Mouse (Mus musculus) heart, postnatal 10 days (tissue): ENCODE measurements at regions not wholly inside any gene's neighbourhood (a gene's known extent, or its start where the extent isn't known, plus 50 kb on each side); places are given as distances from the start of the nearest gene placed in this dataset.
A peak's percentile ranks its signal among the peaks of the same experiment; 100 is the strongest.

Source experiments
- DNase-seq, 2 experiments: peaks; one replicate each; pipeline ENCODE4 v3.0.0; 2021
- intact Hi-C: fragments of 180-260 bp; cut with DNase I; formaldehyde crosslinking; loops from one replicate; pipeline ENCODE4 v1.15.1; 2025

DNA sequence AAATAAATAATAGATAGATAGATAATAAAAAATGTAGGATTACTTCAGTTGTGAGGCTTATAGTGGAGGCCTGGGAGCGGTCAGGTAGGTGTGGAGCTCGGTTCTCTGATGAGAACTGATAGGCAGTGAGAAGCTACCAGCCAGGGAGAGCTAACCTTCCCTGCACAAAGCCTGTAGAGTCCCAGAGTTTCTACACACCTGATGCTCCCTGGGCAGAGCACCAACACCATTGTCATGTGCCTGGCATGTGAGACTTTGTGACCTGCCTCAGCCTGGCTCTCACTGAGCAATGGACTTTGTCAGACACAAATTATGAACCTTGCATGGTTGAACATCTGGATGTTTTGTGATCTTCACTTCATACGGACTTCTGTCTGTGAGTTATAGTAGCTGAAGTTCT, 71.1 kb upstream of the Smyd2 start:
- intact Hi-C loops: no loop called here
- DNase-seq: peak; percentile 15 to 40

DNA sequence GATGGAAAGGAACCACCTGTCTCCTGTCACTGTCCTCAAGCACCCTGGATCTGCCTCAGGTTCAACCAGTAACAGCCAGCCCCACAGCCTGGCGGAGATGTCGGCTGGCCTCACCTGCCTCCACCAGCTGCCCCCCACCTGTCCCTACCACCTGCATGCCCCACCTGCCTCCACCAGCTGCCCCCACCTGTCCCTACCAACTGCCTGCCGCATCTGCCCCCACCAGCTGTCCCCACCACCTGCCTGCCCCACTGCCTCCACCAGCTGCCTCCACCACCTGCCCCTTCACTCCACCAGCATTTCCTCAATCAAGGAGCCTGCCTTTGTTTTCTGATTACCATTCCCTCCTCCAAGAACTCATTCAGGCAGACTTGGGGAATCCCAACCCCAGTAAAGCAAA, 68.9 kb upstream of the Smyd2 start:
- no peak for DNase-seq
- intact Hi-C loops: no loop called here

DNA sequence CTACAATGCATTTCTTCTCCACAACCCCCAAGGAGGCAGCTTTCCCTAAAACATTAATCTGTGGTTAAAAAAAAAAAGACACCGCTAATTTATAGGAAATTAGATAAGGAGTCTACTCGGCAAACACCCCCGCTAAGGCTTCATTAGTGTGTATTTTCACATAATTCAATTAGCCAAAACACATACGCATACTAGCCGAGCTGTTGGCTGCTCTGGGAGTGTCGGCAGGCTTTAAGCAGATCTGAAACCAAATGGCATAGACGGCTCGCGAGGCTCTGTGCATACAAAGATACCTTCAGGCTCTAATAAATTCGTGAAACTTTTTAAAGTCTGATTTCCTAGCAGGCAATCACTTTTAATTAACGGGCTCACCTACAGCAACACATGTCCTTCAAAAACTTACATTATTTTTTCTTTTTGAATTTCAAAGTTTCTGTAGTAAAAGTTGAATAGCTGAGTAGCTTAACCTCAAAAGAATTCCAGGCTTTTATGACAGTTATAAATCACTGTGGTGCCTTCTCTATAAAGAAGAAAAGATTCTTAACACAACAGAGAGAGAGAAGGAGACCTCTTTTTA, 68.0 kb upstream of the Smyd2 start:
- intact Hi-C loops: no loop called here
- no peak for DNase-seq

DNA sequence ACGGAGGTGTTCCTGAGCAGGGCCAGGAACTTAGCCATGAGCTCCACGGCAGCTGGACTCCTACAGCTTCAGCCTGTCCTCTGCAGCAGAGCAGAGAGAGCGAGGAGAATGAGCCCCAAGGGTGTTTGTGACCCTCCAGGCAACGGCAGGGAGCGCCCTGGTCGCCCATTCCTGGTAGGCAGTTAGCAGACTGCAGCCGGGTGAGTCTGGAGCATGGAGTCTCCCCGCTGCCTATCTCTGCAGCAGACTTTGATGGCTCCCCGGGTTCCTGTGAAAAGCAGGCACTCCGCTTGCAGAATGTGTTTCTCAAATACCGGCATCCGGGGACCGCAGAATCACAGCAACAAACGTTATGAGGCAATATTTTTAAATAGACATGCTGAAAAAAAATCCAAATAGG, 67.2 kb upstream of the Smyd2 start:
- intact Hi-C loops: no loop called here
- DNase-seq: peak in 1 of 2 experiments; percentile 15

DNA sequence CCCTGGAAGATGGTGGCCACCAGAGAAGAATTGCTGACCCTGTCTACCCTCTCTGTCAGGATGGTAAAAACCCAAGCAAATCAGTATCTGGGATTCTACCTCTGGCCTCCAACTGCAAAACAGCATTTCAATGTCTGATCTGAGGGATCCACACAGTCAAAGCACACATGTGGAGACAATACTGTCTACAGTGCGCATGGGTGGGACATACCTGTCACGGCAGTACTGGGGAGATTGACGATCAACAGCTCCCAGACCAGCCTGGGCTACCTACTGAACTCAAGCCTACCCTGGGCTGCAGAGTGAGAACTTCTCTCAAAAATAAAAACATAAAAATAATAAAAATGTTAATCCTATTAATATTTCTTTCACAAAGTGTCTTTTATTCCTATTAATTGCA, 66.7 kb upstream of the Smyd2 start:
- intact Hi-C loops: no loop called here
- no peak for DNase-seq

DNA sequence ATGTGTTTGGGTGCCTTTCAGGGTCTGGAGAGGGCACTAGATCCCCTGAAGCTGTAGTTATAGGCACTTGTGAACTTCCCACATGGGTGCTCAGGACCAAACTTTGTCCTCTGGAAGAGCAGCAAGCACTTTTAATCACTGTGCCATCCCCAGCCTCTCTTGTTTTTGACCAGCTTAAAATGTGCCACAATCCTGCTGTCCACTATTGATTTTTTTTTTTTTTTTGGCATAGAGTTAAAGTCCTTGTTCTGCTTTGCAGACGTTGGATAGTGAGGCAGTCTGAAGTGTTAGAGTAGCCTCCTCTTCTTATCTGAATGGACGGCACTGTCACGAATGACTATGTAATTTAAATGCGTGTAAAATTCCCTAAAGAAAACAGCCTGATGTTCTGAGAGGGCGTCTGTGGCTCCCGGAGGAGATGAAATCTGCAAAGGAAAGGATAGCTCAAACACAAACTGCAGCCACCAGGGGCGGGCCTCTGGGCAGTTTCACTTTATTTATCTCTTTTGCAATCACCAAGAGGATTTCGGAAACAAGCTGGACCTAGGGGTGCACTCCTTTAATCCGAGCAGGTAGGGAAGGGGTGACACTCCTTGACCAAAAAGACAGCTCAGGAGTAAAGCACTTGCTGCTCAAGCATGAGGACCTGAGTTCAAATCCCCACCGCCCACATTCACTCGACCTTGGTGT, 63.5 kb upstream of the Smyd2 start:
- intact Hi-C loops: no loop called here
- DNase-seq: no peak

DNA sequence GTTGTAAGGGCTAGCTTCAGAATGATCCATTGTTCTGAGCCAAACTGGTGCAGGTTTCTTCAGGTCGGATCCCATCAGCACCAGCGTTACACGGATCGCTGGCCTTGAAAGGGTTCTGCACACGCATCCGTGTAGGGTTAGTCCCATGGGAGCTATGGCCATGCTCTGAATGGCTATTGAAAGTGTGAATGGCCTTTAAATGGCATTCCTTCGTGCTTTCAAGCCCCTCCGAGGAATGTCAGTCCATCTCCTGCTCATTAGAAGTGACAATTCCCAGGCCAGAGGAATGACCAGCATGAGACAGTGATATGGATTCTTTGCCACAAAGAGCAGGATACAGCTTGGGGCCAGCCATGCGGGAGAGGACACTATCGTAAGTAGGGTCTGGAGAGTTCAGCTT, 56.1 kb upstream of the Smyd2 start:
- DNase-seq: no peak
- intact Hi-C loops: no loop called here

DNA sequence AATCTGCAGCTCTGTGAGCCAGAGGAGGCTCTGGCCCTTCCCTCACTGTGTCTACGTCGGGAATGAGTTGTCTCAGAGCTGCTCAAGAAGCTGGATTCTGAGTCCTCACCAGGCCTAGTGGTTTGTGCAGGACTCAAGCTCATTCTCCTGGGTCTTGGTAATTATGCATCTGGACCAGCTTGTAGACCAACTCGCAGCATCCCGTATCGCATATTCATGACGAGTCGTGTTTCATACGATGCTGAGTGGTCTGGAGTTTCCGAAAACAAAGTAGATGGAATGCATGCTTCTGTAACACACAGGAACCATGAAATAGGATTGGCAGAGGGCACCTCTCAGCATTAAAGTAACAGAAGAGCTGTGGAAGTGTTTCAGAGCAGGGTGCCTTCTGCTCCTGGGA, 53.5 kb upstream of the Smyd2 start:
- DNase-seq: no peak
- intact Hi-C loops: no loop called here

DNA sequence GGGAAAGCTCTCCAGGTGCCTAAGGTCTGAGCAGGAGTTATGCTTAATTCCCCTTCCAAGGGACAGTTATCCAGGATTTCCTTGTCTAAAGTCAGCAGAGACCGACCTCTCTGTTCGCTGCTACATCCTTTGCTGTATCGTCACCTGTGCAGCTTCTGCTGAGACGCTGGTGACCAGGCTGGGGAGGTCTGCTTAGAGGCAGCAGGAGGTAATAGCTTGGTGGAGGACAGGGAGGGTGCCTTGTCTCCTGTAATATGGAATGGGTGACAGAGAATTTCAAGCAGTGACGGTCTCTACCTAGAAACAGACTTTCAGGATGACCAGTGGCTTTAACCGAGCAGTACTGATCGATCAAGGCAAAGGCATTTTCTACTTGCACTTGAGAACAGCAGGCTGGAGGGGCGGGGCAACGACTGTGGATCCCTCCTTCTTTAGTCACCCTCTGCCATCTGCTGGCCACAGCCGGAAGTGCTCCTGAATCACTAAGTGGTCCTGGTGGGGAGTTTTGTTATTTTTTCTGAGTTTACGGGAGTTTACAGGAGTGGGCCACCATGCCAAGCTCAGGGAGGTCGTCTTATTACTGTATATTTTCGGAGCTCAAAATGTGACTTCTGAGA, 50.7 kb upstream of the Smyd2 start:
- peak; percentile 83 to 90 for DNase-seq
- intact Hi-C loops: loop anchor here (1.0 to 2.0 kb wide), 3 partner anchors 35 to 272 kb away; no protein-coding TSS in a partner anchor
